Mouse (Mus musculus): ENCODE results near the gene Negr1. TPM values are rescaled to one million over a fixed set of nuclear protein-coding genes. Genes with fewer than 3 reads are reported as not detected.

Negr1 gene
- polyA plus RNA-seq, 1 experiment from 2014 or later, result 1.9 TPM

DNA sequence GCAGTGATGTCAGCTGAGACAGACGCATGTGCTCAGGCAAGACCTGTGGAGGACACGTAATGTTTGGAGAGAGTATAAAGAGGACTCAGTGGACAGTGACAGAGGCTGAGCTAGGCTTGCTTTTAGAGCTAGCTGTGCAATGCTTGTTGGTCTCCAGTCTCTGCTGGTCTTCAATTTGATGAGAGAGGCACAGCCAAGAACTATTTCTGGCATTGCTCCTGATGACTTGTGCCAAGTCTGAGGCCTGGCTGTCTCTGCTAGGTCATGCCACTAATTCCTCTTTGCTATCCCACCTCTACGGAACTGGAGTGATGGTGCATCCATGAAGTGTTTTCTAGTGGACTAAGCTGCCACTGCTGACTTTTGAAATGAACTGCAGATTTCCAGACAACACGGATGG, 149.1 kb downstream of the Negr1 start:
- Histone ChIP-seq H3K4me3 (ENCODE audit: low read depth, low read length) (no peak overlapping the region), H3K36me3 (ENCODE audit: control insufficient read depth, insufficient read depth, low read length) (no peaks in the 10 kb centered on the region), H3K27me3 (ENCODE audit: control insufficient read depth, insufficient read depth, low read length) (no peaks in the 10 kb centered on the region), H3K27ac (replicated peaks; ENCODE audit: low read depth, low read length) (no peak overlapping the region), H3K9ac (ENCODE audit: low read length) (no peak overlapping the region), H3K9me3 (ENCODE audit: control insufficient read depth, low read length) (no peaks in the 10 kb centered on the region), H3K4me1 (ENCODE audit: control insufficient read depth, insufficient read depth, low read length) (no peaks in the 10 kb centered on the region), H3K4me2 (ENCODE audit: low read depth, severe bottlenecking) (no peak overlapping the region)
- DNase-seq (ENCODE audit: low spot score) (no peak), ATAC-seq (ENCODE audit: insufficient number of reproducible peaks, low FRiP score, low TSS enrichment, low read depth) (no peak)
- 82% methylated on average over 4 of the region's 4 CpGs for WGBS

DNA sequence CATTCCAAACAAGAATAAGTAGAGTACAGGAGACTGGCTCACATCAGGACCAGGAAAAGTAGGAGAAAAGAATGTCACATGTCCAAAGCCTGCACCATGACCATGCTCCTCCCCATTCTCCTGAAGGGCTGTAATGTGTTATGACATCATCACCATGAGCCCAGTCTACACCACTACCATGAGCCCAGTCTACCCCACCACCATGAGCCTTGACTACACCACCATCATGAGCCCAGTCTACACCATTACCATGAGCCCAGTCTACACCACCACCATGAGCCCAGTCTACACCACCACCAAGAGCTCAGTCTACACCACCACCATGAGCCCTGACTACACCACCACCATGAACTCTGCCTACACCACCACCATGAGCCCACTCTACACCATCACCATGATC, 174.7 kb downstream of the Negr1 start:
- Histone ChIP-seq H3K9me3 (ENCODE audit: control insufficient read depth, low read length) (no peaks in the 10 kb centered on the region), H3K9ac (ENCODE audit: low read length) (no peak overlapping the region), H3K27ac (replicated peaks; ENCODE audit: low read depth, low read length) (no peak overlapping the region), H3K4me3 (ENCODE audit: low read depth, low read length) (no peak overlapping the region), H3K4me2 (ENCODE audit: low read depth, severe bottlenecking) (no peak overlapping the region), H3K4me1 (ENCODE audit: control insufficient read depth, insufficient read depth, low read length) (no peaks in the 10 kb centered on the region), H3K27me3 (ENCODE audit: control insufficient read depth, insufficient read depth, low read length) (no peaks in the 10 kb centered on the region), H3K36me3 (ENCODE audit: control insufficient read depth, insufficient read depth, low read length) (no peaks in the 10 kb centered on the region)
- ATAC-seq (ENCODE audit: insufficient number of reproducible peaks, low FRiP score, low TSS enrichment, low read depth) (no peak), DNase-seq (ENCODE audit: low spot score) (no peak)

DNA sequence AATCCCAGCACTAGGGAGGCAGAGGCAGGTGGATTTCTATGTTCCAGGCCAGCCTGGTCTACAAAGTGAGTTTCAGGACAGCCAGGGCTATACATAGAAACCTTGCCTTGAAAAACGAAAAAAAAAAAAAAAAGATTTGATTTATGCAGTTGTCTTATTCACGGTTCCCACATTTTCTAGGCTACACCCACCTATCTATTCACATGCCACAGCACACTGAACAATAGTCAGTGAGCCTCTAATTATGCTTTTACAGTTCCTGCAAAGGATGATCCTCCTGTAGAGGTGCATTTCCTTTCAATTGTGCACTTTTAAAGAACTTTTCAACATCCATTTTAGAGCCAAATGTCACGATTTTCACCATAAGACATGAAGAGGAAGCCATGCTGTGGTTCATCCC, 177.9 kb downstream of the Negr1 start:
- no peak overlapping the region for H3K4me3 ChIP-seq (ENCODE audit: low read depth, low read length)
- no peaks in the 10 kb centered on the region for H3K36me3 ChIP-seq (ENCODE audit: control insufficient read depth, insufficient read depth, low read length)
- H3K4me1 ChIP-seq (ENCODE audit: control insufficient read depth, insufficient read depth, low read length), result no peaks in the 10 kb centered on the region
- H3K4me2 ChIP-seq (ENCODE audit: low read depth, severe bottlenecking), result no peak overlapping the region
- no peaks in the 10 kb centered on the region for H3K9me3 ChIP-seq (ENCODE audit: control insufficient read depth, low read length)
- no peak for DNase-seq (ENCODE audit: low spot score)
- H3K27me3 ChIP-seq (ENCODE audit: control insufficient read depth, insufficient read depth, low read length), result no peaks in the 10 kb centered on the region
- H3K27ac ChIP-seq (replicated peaks; ENCODE audit: low read depth, low read length), result no peak overlapping the region
- 78% methylated on average over 3 of the region's 3 CpGs for WGBS
- ATAC-seq (ENCODE audit: insufficient number of reproducible peaks, low FRiP score, low TSS enrichment, low read depth), result no peak
- no peak overlapping the region for H3K9ac ChIP-seq (ENCODE audit: low read length)

- ATAC-seq (ENCODE audit: insufficient number of reproducible peaks, low FRiP score, low TSS enrichment, low read depth), result no peak
- no peak overlapping the region for H3K4me2 ChIP-seq (ENCODE audit: low read depth, severe bottlenecking)
- no peaks in the 10 kb centered on the region for H3K36me3 ChIP-seq (ENCODE audit: control insufficient read depth, insufficient read depth, low read length)
- H3K9ac ChIP-seq (ENCODE audit: low read length), result no peak overlapping the region
- H3K27ac ChIP-seq (replicated peaks; ENCODE audit: low read depth, low read length), result no peak overlapping the region
- no peak overlapping the region for H3K4me3 ChIP-seq (ENCODE audit: low read depth, low read length)
- 0 out of 2 replicates have a peak, but pooled peaks cover 7% of the 10 kb centered on the region for H3K4me1 ChIP-seq (ENCODE audit: control insufficient read depth, insufficient read depth, low read length)
- DNase-seq (ENCODE audit: low spot score), result no peak
- WGBS, result 92% methylated on average over 1 of the region's 1 CpGs
- no peaks in the 10 kb centered on the region for H3K9me3 ChIP-seq (ENCODE audit: control insufficient read depth, low read length)
- no peaks in the 10 kb centered on the region for H3K27me3 ChIP-seq (ENCODE audit: control insufficient read depth, insufficient read depth, low read length)
These were observed 181.7 kb downstream of the Negr1 start for GRCm38 (mm10) chr3:156743266-156743665.

DNA sequence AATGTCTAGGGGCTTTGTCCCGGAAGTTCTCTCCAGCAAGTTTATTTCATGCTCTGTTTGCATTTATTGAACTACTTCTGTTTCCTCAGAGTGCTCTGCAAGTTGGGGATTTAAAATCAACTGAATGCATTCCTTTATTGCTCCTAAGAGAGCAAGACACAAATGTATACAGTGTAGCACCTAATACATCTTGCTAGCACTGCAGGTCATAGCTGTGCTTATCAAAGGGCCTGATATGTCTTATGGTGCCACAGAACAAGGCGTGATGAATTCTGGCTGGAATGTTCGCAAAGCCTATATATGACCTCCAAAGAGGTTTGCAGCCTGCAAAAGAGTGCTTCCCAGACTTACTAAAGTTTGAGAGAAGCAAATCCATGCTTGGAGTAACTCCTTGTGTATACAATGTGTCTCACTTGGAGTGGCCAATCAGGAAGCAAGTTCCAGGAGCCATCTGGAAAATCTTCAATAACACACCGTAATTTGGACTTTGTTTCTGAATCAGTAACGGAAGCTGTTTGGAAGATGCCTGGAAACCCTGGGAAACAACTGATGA, 183.7 kb downstream of the Negr1 start:
- H3K4me3 ChIP-seq (ENCODE audit: low read depth, low read length), result no peak overlapping the region
- H3K27ac ChIP-seq (replicated peaks; ENCODE audit: low read depth, low read length), result 0 out of 2 replicates have a peak overlapping the region, but pooled peaks have one; percentile 8
- H3K4me2 ChIP-seq (ENCODE audit: low read depth, severe bottlenecking), result no peak overlapping the region
- DNase-seq (ENCODE audit: low spot score), result no peak
- ATAC-seq (ENCODE audit: insufficient number of reproducible peaks, low FRiP score, low TSS enrichment, low read depth), result peak; percentile 32; the same call in 1 of the 2 replicates
- H3K36me3 ChIP-seq (ENCODE audit: control insufficient read depth, insufficient read depth, low read length), result no peaks in the 10 kb centered on the region
- H3K9me3 ChIP-seq (ENCODE audit: control insufficient read depth, low read length), result no peaks in the 10 kb centered on the region
- H3K4me1 ChIP-seq (ENCODE audit: control insufficient read depth, insufficient read depth, low read length), result 0 out of 2 replicates have a peak, but pooled peaks cover 7% of the 10 kb centered on the region
- H3K9ac ChIP-seq (ENCODE audit: low read length), result no peak overlapping the region
- H3K27me3 ChIP-seq (ENCODE audit: control insufficient read depth, insufficient read depth, low read length), result no peaks in the 10 kb centered on the region
- 58% methylated on average over 5 of the region's 5 CpGs for WGBS

GRCm38 (mm10) chr3:156747456-156747855, 185.9 kb downstream of the Negr1 start:
- Histone ChIP-seq H3K4me2 (ENCODE audit: low read depth, severe bottlenecking) (no peak overlapping the region), H3K9me3 (ENCODE audit: control insufficient read depth, low read length) (no peaks in the 10 kb centered on the region), H3K4me1 (ENCODE audit: control insufficient read depth, insufficient read depth, low read length) (0 out of 2 replicates have a peak, but pooled peaks cover 7% of the 10 kb centered on the region), H3K27me3 (ENCODE audit: control insufficient read depth, insufficient read depth, low read length) (no peaks in the 10 kb centered on the region), H3K4me3 (ENCODE audit: low read depth, low read length) (no peak overlapping the region), H3K27ac (replicated peaks; ENCODE audit: low read depth, low read length) (no peak overlapping the region), H3K9ac (ENCODE audit: low read length) (no peak overlapping the region), H3K36me3 (ENCODE audit: control insufficient read depth, insufficient read depth, low read length) (no peaks in the 10 kb centered on the region)
- WGBS, result 46% methylated on average over 3 of the region's 3 CpGs
- ATAC-seq (ENCODE audit: insufficient number of reproducible peaks, low FRiP score, low TSS enrichment, low read depth) (no peak), DNase-seq (ENCODE audit: low spot score) (no peak)

DNA sequence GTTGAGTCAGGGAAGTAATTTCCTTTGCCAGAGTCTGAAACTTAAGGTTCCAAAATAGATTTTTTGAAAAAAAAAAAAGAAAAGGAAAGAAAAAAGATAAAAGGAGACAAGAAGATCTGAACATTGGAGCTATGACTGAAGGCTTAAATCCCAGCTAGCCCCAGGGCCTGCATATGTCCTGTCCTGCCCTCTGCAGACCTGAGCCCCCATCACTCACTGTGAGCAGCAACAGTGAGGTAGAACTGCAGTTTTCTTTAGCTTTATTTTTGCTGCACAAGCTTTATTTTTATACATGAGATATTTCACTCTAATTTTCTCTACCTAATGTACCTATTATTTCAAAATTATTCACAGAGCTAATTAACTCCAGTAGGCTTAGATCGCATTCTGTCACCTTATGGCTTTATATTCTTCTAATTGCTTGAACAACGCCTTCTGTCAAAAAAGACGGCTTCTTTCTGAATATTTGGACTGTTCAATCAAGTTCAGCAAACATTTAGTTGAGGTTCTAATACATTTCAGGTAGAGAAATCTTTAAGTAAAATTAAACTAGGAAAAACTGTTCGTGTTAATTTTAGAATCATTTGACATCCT, 192.3 kb downstream of the Negr1 start:
- Histone ChIP-seq H3K4me1 (ENCODE audit: control insufficient read depth, insufficient read depth, low read length) (no peaks in the 10 kb centered on the region), H3K9ac (ENCODE audit: low read length) (no peak overlapping the region), H3K27ac (replicated peaks; ENCODE audit: low read depth, low read length) (no peak overlapping the region), H3K9me3 (ENCODE audit: control insufficient read depth, low read length) (no peaks in the 10 kb centered on the region), H3K4me3 (ENCODE audit: low read depth, low read length) (no peak overlapping the region), H3K27me3 (ENCODE audit: control insufficient read depth, insufficient read depth, low read length) (no peaks in the 10 kb centered on the region), H3K4me2 (ENCODE audit: low read depth, severe bottlenecking) (no peak overlapping the region), H3K36me3 (ENCODE audit: control insufficient read depth, insufficient read depth, low read length) (no peaks in the 10 kb centered on the region)
- ATAC-seq (ENCODE audit: insufficient number of reproducible peaks, low FRiP score, low TSS enrichment, low read depth) (no peak), DNase-seq (ENCODE audit: low spot score) (no peak)
- WGBS, result 38% methylated on average over 4 of the region's 4 CpGs

DNA sequence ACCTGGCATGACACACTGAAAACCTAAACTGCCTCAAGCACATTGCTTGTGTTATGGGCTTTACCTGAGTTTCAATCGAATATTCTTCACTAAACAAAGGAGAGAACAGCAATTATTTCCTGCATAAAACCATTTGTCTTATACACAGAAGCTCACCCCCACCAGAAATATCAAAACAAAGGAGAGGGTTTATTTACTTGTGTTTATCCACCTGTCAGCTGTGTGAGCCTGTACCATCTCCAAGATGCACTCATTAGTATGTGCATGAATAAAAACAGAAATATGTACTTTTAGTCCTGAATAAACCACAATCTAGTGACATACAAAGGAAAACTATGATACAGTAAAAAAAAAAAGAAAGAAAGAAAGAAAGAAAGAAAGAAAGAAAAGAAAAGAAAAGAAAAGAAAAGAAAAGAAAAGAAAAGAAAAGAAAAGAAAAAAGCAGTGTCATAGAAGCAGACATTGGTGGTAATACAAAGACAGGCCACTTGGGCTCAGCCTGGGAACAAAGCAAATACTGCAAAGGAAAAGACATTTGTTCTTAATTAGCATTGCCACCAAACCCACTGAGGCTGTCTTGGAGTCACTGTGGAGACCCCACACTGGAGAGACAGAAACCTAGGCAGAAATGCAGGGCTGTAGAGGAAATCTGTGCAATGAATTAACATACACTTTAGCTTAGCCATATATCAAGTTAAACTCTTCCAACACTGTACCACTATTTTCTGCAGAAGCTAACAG, 193.4 kb downstream of the Negr1 start:
- Histone ChIP-seq H3K4me1 (ENCODE audit: control insufficient read depth, insufficient read depth, low read length) (no peaks in the 10 kb centered on the region), H3K36me3 (ENCODE audit: control insufficient read depth, insufficient read depth, low read length) (no peaks in the 10 kb centered on the region), H3K9ac (ENCODE audit: low read length) (no peak overlapping the region), H3K4me3 (ENCODE audit: low read depth, low read length) (no peak overlapping the region), H3K4me2 (ENCODE audit: low read depth, severe bottlenecking) (no peak overlapping the region), H3K9me3 (ENCODE audit: control insufficient read depth, low read length) (no peaks in the 10 kb centered on the region), H3K27me3 (ENCODE audit: control insufficient read depth, insufficient read depth, low read length) (no peaks in the 10 kb centered on the region), H3K27ac (replicated peaks; ENCODE audit: low read depth, low read length) (no peak overlapping the region)
- DNase-seq (ENCODE audit: low spot score), result peak; percentile 46
- 0 out of 2 replicates have a peak, but pooled peaks have one; percentile 64 for ATAC-seq (ENCODE audit: insufficient number of reproducible peaks, low FRiP score, low TSS enrichment, low read depth)
- 67% methylated on average over 1 of the region's 1 CpGs for WGBS

Data from limb, embryonic 11.5 days (tissue).